Mouse (Mus musculus) liver, postnatal 0 days (tissue): ENCODE data around the gene Acaca. TPM values are rescaled to one million over a fixed set of nuclear protein-coding genes. Genes with fewer than 3 reads are reported as not detected.
A peak's percentile ranks its signal among the peaks of the same experiment; 100 is the strongest.

ENCODE experiments used
- ATAC-seq: fragments of 200-750 bp; cut with Nextera tagmentation; 2 replicates; pipeline ENCODE4 v1.8.0; 2017; ENCODE audit warnings: mild to moderate bottlenecking, moderate library complexity
- DNase-seq: peaks from one replicate; pipeline ENCODE4 v3.0.0-alpha.2; 2016
- H3K27ac ChIP-seq: fragments of 300-500 bp; sonication (generic); 2 replicates; pipeline ENCODE4 v1.5.1; 2014; ENCODE audit warnings: antibody characterized with exemption, moderate library complexity, mild to moderate bottlenecking, low read depth
- H3K27me3 ChIP-seq: fragments of 300-500 bp; sonication (generic); 2 replicates; pipeline ENCODE4 v1.6.1; 2014; ENCODE audit warnings: low read length, control low read depth, mixed read lengths; ENCODE audit not compliant: insufficient read depth
- H3K36me3 ChIP-seq: fragments of 300-500 bp; sonication (generic); replicated peaks from 2 replicates; pipeline ENCODE4 v1.6.1; 2014; ENCODE audit warnings: mild to moderate bottlenecking, control low read depth, low read length, moderate library complexity, mixed read lengths; ENCODE audit not compliant: insufficient read depth
- H3K4me1 ChIP-seq: fragments of 300-500 bp; sonication (generic); 2 replicates; pipeline ENCODE4 v1.6.1; 2014; ENCODE audit warnings: antibody characterized with exemption, mild to moderate bottlenecking, control low read depth; ENCODE audit not compliant: insufficient read depth
- H3K4me2 ChIP-seq: fragments of 300-500 bp; sonication (generic); 2 replicates; pipeline ENCODE4 v1.6.1; 2014; ENCODE audit warnings: low read depth, mild to moderate bottlenecking, low read length, moderate library complexity, mixed read lengths
- H3K4me3 ChIP-seq: fragments of 300-500 bp; sonication (generic); 2 replicates; pipeline ENCODE4 v1.5.1; 2014; ENCODE audit warnings: low read depth, low read length
- H3K9ac ChIP-seq: fragments of 300-500 bp; sonication (generic); replicated peaks from 2 replicates; pipeline ENCODE4 v1.6.1; 2014; ENCODE audit warnings: mild to moderate bottlenecking, moderate library complexity
- H3K9me3 ChIP-seq: fragments of 300-500 bp; sonication (generic); 2 replicates; pipeline ENCODE4 v1.6.1; 2016; ENCODE audit warnings: mild to moderate bottlenecking, control low read depth, low read length, mixed read lengths
- CTCF ChIP-seq: sonication (generic); IDR thresholded peaks from 2 replicates; pipeline ENCODE4 v1.5.1; 2016; ENCODE audit warnings: antibody characterized with exemption, low read depth
- EP300 ChIP-seq: IDR thresholded peaks from 2 replicates; pipeline ENCODE4 v1.6.1; 2016; ENCODE audit warnings: antibody characterized with exemption, low read depth, mild to moderate bottlenecking
- WGBS: fragments of 180-500 bp; shearing (Covaris S2); extraction: QIAGEN DNeasy Blood & Tissue Kit; methylation state at CpG from one replicate; pipeline ENCODE4 v1.1.7; 2014; ENCODE audit not compliant: insufficient replicate concordance; 5-methylcytosine and 5-hydroxymethylcytosine counted together
- polyA plus RNA-seq: library from polyadenylated mRNA; unstranded; fragments of >200 nt; fragmentation: Nextera tagmentation; extraction: Ambion mirVana; gene quantifications from 2 replicates; pipeline ENCODE4 v1.2.1, GENCODE M21; 2015

Gene Acaca
- polyA plus RNA-seq, 1 experiment from 2014 or later, result 2.0 TPM

DNA sequence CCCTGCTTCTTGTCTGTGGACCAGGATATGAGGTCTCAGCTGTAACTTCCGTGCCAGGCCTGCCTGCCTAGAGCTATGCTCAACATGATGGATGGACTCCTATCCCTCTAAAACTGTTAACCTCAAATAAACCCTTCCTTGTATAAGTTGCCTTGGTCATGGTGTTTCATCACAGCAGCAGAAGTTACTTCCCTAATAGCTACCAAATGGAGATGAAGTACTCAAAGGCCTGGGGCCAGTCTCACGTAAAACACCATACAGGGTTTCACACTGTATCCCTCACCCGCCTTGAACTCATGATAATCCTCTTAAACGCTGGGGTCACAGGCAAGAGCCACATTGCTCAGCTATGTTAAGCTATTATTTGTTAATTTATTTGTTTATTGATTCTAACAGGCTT, 12.0 kb upstream of the Acaca start:
- Histone ChIP-seq H3K36me3 (peaks cover 25% of the 10 kb centered on the region), H3K4me3 (no peak overlapping the region), H3K4me2 (no peak overlapping the region), H3K9me3 (no peaks in the 10 kb centered on the region), H3K27ac (no peak overlapping the region), H3K9ac (no peak overlapping the region), H3K4me1 (no peaks in the 10 kb centered on the region; the same call in 1 of the 2 replicates), H3K27me3 (no peaks in the 10 kb centered on the region)
- TF ChIP-seq EP300, result no peak
- no peak for TF ChIP-seq CTCF
- no peak for ATAC-seq
- DNase-seq, result no peak
- WGBS, result 73% methylated on average over 4 of the region's 4 CpGs

DNA sequence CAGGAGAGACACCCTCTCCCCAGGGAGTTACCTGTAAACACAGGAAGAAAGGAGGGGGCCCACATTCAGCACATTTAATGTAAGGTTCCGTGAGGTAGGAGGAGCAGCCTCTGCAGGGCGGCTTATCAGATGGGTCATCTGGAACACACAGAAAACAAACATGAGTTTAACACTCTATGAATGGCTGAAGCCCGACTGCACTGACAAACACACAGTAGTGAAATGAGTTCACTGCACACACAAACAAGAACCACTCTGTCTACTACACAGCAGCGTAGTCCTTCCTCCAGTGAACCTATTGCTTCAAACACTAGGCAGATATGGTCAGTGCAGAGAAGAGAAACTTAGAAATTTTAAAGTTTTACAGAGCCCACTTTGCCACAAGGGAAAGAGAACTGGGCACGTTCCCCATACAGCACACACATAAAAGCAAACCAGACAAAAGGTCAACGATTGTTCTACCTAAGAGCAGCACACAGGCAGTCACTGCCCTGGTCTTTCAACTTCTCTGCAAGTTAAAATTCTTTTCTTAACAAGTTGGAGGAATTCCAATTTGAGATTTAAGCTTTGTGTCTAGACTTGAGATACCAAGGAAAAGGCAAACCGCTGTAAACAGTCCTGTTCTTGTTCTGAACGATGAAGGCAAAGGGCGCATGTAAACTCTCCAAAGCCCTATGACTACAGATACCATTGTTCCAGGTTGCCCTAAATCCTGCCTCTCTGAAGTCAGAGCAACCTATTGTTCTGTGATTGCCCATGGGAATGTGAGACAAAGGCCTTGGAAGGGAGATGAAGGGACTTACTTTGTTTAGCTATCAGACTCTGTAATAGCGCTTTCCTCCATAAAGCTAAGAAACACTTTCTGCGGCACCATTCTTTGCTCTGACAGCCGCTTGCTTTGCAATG, 8.2 kb upstream of the Acaca start:
- H3K36me3 ChIP-seq, result peaks cover 21% of the 10 kb centered on the region

GRCm38 (mm10) chr11:84127977-84128376, 1.5 kb upstream of the Acaca start:
- 0 out of 2 replicates have a peak, but pooled peaks have one; percentile 9 for TF ChIP-seq CTCF
- TF ChIP-seq EP300, result no peak
- H3K27me3 ChIP-seq, result no peaks in the 10 kb centered on the region
- H3K36me3 ChIP-seq, result peaks cover 11% of the 10 kb centered on the region
- ATAC-seq, result no peak
- no peak overlapping the region for H3K9ac ChIP-seq
- H3K4me2 ChIP-seq, result no peak overlapping the region
- no peak for DNase-seq
- peaks cover 8% of the 10 kb centered on the region for H3K4me1 ChIP-seq
- 64% methylated on average over 4 of the region's 4 CpGs for WGBS
- H3K27ac ChIP-seq, result no peak overlapping the region
- H3K9me3 ChIP-seq, result no peaks in the 10 kb centered on the region
- H3K4me3 ChIP-seq, result no peak overlapping the region

More for the DNA sequence above, 8.2 kb upstream of the Acaca start:
- TF ChIP-seq CTCF (no peak), EP300 (no peak)
- H3K27me3 ChIP-seq, result no peaks in the 10 kb centered on the region
- no peaks in the 10 kb centered on the region; the same call in 1 of the 2 replicates for H3K4me1 ChIP-seq
- ATAC-seq (peak; percentile 85), DNase-seq (no peak)
- H3K27ac ChIP-seq, result peak overlapping the region; percentile 46
- H3K9me3 ChIP-seq, result no peaks in the 10 kb centered on the region
- H3K9ac ChIP-seq, result no peak overlapping the region
- no peak overlapping the region for H3K4me2 ChIP-seq
- WGBS, result 65% methylated on average over 12 of the region's 12 CpGs
- H3K4me3 ChIP-seq, result no peak overlapping the region

DNA sequence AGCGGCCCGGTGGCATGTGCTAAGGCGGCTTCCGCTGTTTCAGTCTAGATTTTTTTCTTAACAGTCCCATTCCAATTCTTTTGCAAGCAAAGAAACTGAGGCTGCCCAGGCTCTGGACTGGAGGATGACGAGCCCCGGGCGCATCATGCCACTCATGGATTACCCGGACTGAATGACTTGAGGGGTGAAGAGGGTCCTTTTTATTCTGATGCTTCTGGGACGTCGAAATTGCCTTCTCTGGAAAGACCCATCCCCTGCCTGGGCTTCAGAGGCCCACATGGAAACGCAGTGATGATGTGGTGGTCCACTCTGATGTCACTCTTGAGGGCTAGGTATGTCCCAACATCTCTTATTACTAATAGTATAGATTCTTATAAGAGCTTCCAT, 320 bp downstream of the Acaca start:
- Histone ChIP-seq H3K4me2 (peak overlapping the region; percentile 98), H3K9ac (peak overlapping the region; percentile 86), H3K27me3 (no peaks in the 10 kb centered on the region), H3K36me3 (peaks cover 11% of the 10 kb centered on the region), H3K27ac (no peak overlapping the region), H3K4me1 (peaks cover 8% of the 10 kb centered on the region), H3K9me3 (no peaks in the 10 kb centered on the region), H3K4me3 (peak overlapping the region; percentile 89)
- no peak for DNase-seq
- WGBS, result 7% methylated on average over 11 of the region's 11 CpGs
- no peak for ATAC-seq
- TF ChIP-seq EP300, result no peak
- TF ChIP-seq CTCF, result no peak

DNA sequence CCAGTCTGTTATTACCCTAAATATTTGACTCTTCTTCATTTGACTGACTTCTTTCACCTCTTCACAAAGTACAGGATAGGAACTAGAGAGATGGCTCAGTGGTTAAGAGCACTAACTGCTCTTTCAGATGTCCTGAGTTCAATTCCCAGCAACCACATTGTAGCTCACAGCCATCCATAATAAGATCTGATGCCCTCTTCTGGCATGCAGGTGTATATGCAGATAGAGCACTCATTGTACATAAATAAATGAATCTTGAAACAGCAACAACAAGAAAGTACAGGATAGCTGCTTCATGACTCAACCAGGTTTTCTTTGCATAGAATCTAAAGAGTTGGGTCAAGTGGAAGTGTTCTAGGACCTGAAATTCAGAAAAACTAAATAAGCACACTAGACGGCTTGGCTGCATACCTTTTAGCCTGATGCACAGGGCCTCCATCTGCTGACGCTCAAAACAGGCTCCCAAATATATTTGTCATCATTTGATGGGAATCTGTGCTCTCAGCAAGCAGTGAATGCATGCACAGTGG, 4.9 kb downstream of the Acaca start:
- Histone ChIP-seq H3K9ac (no peak overlapping the region), H3K4me3 (no peak overlapping the region), H3K36me3 (no peaks in the 10 kb centered on the region), H3K4me1 (peaks cover 5% of the 10 kb centered on the region), H3K9me3 (no peaks in the 10 kb centered on the region), H3K4me2 (no peak overlapping the region), H3K27me3 (no peaks in the 10 kb centered on the region), H3K27ac (no peak overlapping the region)
- DNase-seq (no peak), ATAC-seq (no peak)
- WGBS, result 91% methylated on average over 2 of the region's 2 CpGs
- TF ChIP-seq EP300 (no peak), CTCF (peak; percentile 54)

DNA sequence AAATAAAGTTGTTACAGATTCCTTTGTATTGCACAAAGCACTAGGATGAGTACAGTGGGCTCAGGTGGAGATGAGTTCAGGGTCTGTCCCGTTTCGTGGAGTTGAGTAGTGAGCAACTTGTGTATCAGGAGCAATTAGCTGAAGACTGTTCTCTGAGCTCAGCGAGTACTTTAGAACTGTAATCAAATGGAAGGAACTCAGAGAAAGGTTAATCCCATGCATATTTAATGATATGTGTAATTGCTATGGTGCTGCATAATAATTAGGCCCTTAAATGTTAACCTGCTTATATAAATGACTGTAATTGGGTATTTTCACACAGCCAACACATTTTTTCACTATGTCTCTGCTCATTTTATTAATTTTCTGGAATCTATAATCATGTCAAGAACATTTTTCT, 7.0 kb downstream of the Acaca start:
- Histone ChIP-seq H3K9ac (no peak overlapping the region), H3K4me3 (no peak overlapping the region), H3K4me1 (no peaks in the 10 kb centered on the region), H3K36me3 (no peaks in the 10 kb centered on the region), H3K27me3 (no peaks in the 10 kb centered on the region), H3K27ac (no peak overlapping the region), H3K4me2 (no peak overlapping the region), H3K9me3 (no peaks in the 10 kb centered on the region)
- DNase-seq (no peak), ATAC-seq (no peak)
- 78% methylated on average over 3 of the region's 3 CpGs for whole genome bisulfite sequencing
- TF ChIP-seq EP300, result no peak
- TF ChIP-seq CTCF, result no peak
